Mouse (Mus musculus): ENCODE data around the gene Gm29776. TPM values are rescaled to one million over a fixed set of nuclear protein-coding genes. Genes with fewer than 3 reads are reported as not detected.

The Gm29776 gene
- 0.14 and 0.16 TPM in 2 replicates for polyA plus RNA-seq (2015; fragmentation: Nextera tagmentation; extraction: Ambion mirVana)

- Histone ChIP-seq H3K36me3 (ENCODE audit: control insufficient read depth, insufficient read depth) (0 out of 2 replicates have a peak, but pooled peaks cover 2% of the 10 kb centered on the region), H3K9me3 (ENCODE audit: control insufficient read depth, low read length) (no peaks in the 10 kb centered on the region), H3K27ac (ENCODE audit: low read length) (no peak within 1 kb of the TSS), H3K4me2 (ENCODE audit: low read length) (no peak within 1 kb of the TSS), H3K27me3 (replicated peaks; ENCODE audit: control insufficient read depth, insufficient read depth, low read length) (0 out of 2 replicates have a peak, but pooled peaks cover 2% of the 10 kb centered on the region), H3K4me3 (replicated peaks; ENCODE audit: low read length) (no peak within 1 kb of the TSS), H3K4me1 (replicated peaks; ENCODE audit: control insufficient read depth, insufficient read depth, low read length) (no peaks in the 10 kb centered on the region), H3K9ac (replicated peaks; ENCODE audit: low read depth, low read length) (no peak within 1 kb of the TSS)
- ATAC-seq: no peak
- WGBS: 81% methylated on average over 4 of the region's 4 CpGs
Observed at GRCm38 (mm10) chr14:54698733-54699132, at the start of gene Gm29776. Gene Gm29776, minus strand, starts transcription at chr14:54698833.

- no peaks in the 10 kb centered on the region for H3K36me3 ChIP-seq (ENCODE audit: control insufficient read depth, insufficient read depth)
- ATAC-seq: no peak
- WGBS: 96% methylated on average over 9 of the region's 9 CpGs
Observed at GRCm38 (mm10) chr14:54746038-54746437, 47.4 kb upstream of the Gm29776 start.

GRCm38 (mm10) chr14:54744473-54744872, 45.8 kb upstream of the Gm29776 start:
- H3K4me1 ChIP-seq (replicated peaks; ENCODE audit: control insufficient read depth, insufficient read depth, low read length): no peaks in the 10 kb centered on the region
- 74% methylated on average over 8 of the region's 8 CpGs for WGBS
- H3K36me3 ChIP-seq (ENCODE audit: control insufficient read depth, insufficient read depth): no peaks in the 10 kb centered on the region
- H3K9ac ChIP-seq (replicated peaks; ENCODE audit: low read depth, low read length): no peak overlapping the region
- no peak overlapping the region for H3K4me3 ChIP-seq (replicated peaks; ENCODE audit: low read length)
- no peak overlapping the region for H3K27ac ChIP-seq (ENCODE audit: low read length)
- H3K27me3 ChIP-seq (replicated peaks; ENCODE audit: control insufficient read depth, insufficient read depth, low read length): no peaks in the 10 kb centered on the region
- H3K9me3 ChIP-seq (ENCODE audit: control insufficient read depth, low read length): no peaks in the 10 kb centered on the region
- ATAC-seq: no peak
- H3K4me2 ChIP-seq (ENCODE audit: low read length): no peak overlapping the region

More at GRCm38 (mm10) chr14:54746038-54746437, 47.4 kb upstream of the Gm29776 start:
- no peak overlapping the region for H3K4me2 ChIP-seq (ENCODE audit: low read length)
- H3K9ac ChIP-seq (replicated peaks; ENCODE audit: low read depth, low read length): no peak overlapping the region
- H3K4me3 ChIP-seq (replicated peaks; ENCODE audit: low read length): no peak overlapping the region
- H3K27ac ChIP-seq (ENCODE audit: low read length): no peak overlapping the region
- H3K9me3 ChIP-seq (ENCODE audit: control insufficient read depth, low read length): no peaks in the 10 kb centered on the region
- H3K4me1 ChIP-seq (replicated peaks; ENCODE audit: control insufficient read depth, insufficient read depth, low read length): no peaks in the 10 kb centered on the region
- H3K27me3 ChIP-seq (replicated peaks; ENCODE audit: control insufficient read depth, insufficient read depth, low read length): no peaks in the 10 kb centered on the region

- ATAC-seq: no peak
- no peaks in the 10 kb centered on the region for H3K27me3 ChIP-seq (replicated peaks; ENCODE audit: control insufficient read depth, insufficient read depth, low read length)
- 93% methylated on average over 2 of the region's 2 CpGs for WGBS
Observed at GRCm38 (mm10) chr14:54742375-54742774, 43.7 kb upstream of the Gm29776 start.

GRCm38 (mm10) chr14:54741721-54742120, 43.1 kb upstream of the Gm29776 start:
- WGBS: 89% methylated on average over 6 of the region's 6 CpGs
- ATAC-seq: no peak

More at GRCm38 (mm10) chr14:54742375-54742774, 43.7 kb upstream of the Gm29776 start:
- Histone ChIP-seq H3K9me3 (ENCODE audit: control insufficient read depth, low read length) (no peaks in the 10 kb centered on the region), H3K9ac (replicated peaks; ENCODE audit: low read depth, low read length) (no peak overlapping the region), H3K36me3 (ENCODE audit: control insufficient read depth, insufficient read depth) (no peaks in the 10 kb centered on the region), H3K27ac (ENCODE audit: low read length) (no peak overlapping the region), H3K4me2 (ENCODE audit: low read length) (no peak overlapping the region), H3K4me3 (replicated peaks; ENCODE audit: low read length) (no peak overlapping the region), H3K4me1 (replicated peaks; ENCODE audit: control insufficient read depth, insufficient read depth, low read length) (no peaks in the 10 kb centered on the region)

GRCm38 (mm10) chr14:54737634-54738033, 39.0 kb upstream of the Gm29776 start:
- ATAC-seq: no peak
- Histone ChIP-seq H3K9me3 (ENCODE audit: control insufficient read depth, low read length) (no peaks in the 10 kb centered on the region), H3K36me3 (ENCODE audit: control insufficient read depth, insufficient read depth) (no peaks in the 10 kb centered on the region), H3K4me3 (replicated peaks; ENCODE audit: low read length) (no peak overlapping the region), H3K27me3 (replicated peaks; ENCODE audit: control insufficient read depth, insufficient read depth, low read length) (no peaks in the 10 kb centered on the region), H3K27ac (ENCODE audit: low read length) (peak overlapping the region; percentile 0), H3K9ac (replicated peaks; ENCODE audit: low read depth, low read length) (no peak overlapping the region), H3K4me2 (ENCODE audit: low read length) (no peak overlapping the region), H3K4me1 (replicated peaks; ENCODE audit: control insufficient read depth, insufficient read depth, low read length) (peaks cover 6% of the 10 kb centered on the region; the same call in 1 of the 2 replicates)
- 46% methylated on average over 10 of the region's 10 CpGs for WGBS

More at GRCm38 (mm10) chr14:54741721-54742120, 43.1 kb upstream of the Gm29776 start:
- no peak overlapping the region for H3K9ac ChIP-seq (replicated peaks; ENCODE audit: low read depth, low read length)
- no peaks in the 10 kb centered on the region for H3K9me3 ChIP-seq (ENCODE audit: control insufficient read depth, low read length)
- H3K27ac ChIP-seq (ENCODE audit: low read length): no peak overlapping the region
- H3K27me3 ChIP-seq (replicated peaks; ENCODE audit: control insufficient read depth, insufficient read depth, low read length): no peaks in the 10 kb centered on the region
- H3K4me2 ChIP-seq (ENCODE audit: low read length): no peak overlapping the region
- H3K4me1 ChIP-seq (replicated peaks; ENCODE audit: control insufficient read depth, insufficient read depth, low read length): peaks cover 3% of the 10 kb centered on the region; the same call in 1 of the 2 replicates
- no peaks in the 10 kb centered on the region for H3K36me3 ChIP-seq (ENCODE audit: control insufficient read depth, insufficient read depth)
- no peak overlapping the region for H3K4me3 ChIP-seq (replicated peaks; ENCODE audit: low read length)

- peak overlapping the region; percentile 56; the same call in 1 of the 2 replicates for H3K27ac ChIP-seq (ENCODE audit: low read length)
- peak; percentile 77 for ATAC-seq
- no peak overlapping the region for H3K4me2 ChIP-seq (ENCODE audit: low read length)
- H3K27me3 ChIP-seq (replicated peaks; ENCODE audit: control insufficient read depth, insufficient read depth, low read length): no peaks in the 10 kb centered on the region
- WGBS: 55% methylated on average over 14 of the region's 14 CpGs
- no peaks in the 10 kb centered on the region for H3K36me3 ChIP-seq (ENCODE audit: control insufficient read depth, insufficient read depth)
- H3K9me3 ChIP-seq (ENCODE audit: control insufficient read depth, low read length): no peaks in the 10 kb centered on the region
- no peak overlapping the region for H3K4me3 ChIP-seq (replicated peaks; ENCODE audit: low read length)
- H3K4me1 ChIP-seq (replicated peaks; ENCODE audit: control insufficient read depth, insufficient read depth, low read length): peaks cover 6% of the 10 kb centered on the region; the same call in 1 of the 2 replicates
- H3K9ac ChIP-seq (replicated peaks; ENCODE audit: low read depth, low read length): no peak overlapping the region
Observed at GRCm38 (mm10) chr14:54736555-54737552, 38.2 kb upstream of the Gm29776 start.

- no peak for ATAC-seq
- Histone ChIP-seq H3K9me3 (ENCODE audit: control insufficient read depth, low read length) (no peaks in the 10 kb centered on the region), H3K4me2 (ENCODE audit: low read length) (no peak overlapping the region), H3K27ac (ENCODE audit: low read length) (no peak overlapping the region), H3K9ac (replicated peaks; ENCODE audit: low read depth, low read length) (no peak overlapping the region), H3K4me1 (replicated peaks; ENCODE audit: control insufficient read depth, insufficient read depth, low read length) (peaks cover 6% of the 10 kb centered on the region; the same call in 1 of the 2 replicates), H3K27me3 (replicated peaks; ENCODE audit: control insufficient read depth, insufficient read depth, low read length) (no peaks in the 10 kb centered on the region), H3K36me3 (ENCODE audit: control insufficient read depth, insufficient read depth) (no peaks in the 10 kb centered on the region), H3K4me3 (replicated peaks; ENCODE audit: low read length) (no peak overlapping the region)
- WGBS: 84% methylated on average over 4 of the region's 4 CpGs
Observed at GRCm38 (mm10) chr14:54735221-54735620, 36.6 kb upstream of the Gm29776 start.

GRCm38 (mm10) chr14:54734004-54734403, 35.4 kb upstream of the Gm29776 start:
- no peaks in the 10 kb centered on the region for H3K9me3 ChIP-seq (ENCODE audit: control insufficient read depth, low read length)
- H3K27me3 ChIP-seq (replicated peaks; ENCODE audit: control insufficient read depth, insufficient read depth, low read length): no peaks in the 10 kb centered on the region
- ATAC-seq: no peak
- H3K27ac ChIP-seq (ENCODE audit: low read length): no peak overlapping the region
- no peak overlapping the region for H3K4me2 ChIP-seq (ENCODE audit: low read length)
- 81% methylated on average over 4 of the region's 4 CpGs for WGBS
- H3K4me3 ChIP-seq (replicated peaks; ENCODE audit: low read length): no peak overlapping the region
- peaks cover 14% of the 10 kb centered on the region for H3K4me1 ChIP-seq (replicated peaks; ENCODE audit: control insufficient read depth, insufficient read depth, low read length)
- H3K9ac ChIP-seq (replicated peaks; ENCODE audit: low read depth, low read length): no peak overlapping the region
- no peaks in the 10 kb centered on the region for H3K36me3 ChIP-seq (ENCODE audit: control insufficient read depth, insufficient read depth)

All from forebrain, embryonic 16.5 days (tissue).